Mouse (Mus musculus) bone marrow, adult 2 months (tissue): ENCODE measurements around the gene Map4k4. TPM values are rescaled to one million over a fixed set of nuclear protein-coding genes. Genes with fewer than 3 reads are reported as not detected.

ENCODE experiments used
- H3K27ac ChIP-seq: fragments of 200-500 bp; 2 replicates; pipeline ENCODE4 v1.5.1; 2012; ENCODE audit warnings: low read depth, mild to moderate bottlenecking, control low read depth, inconsistent platforms, low read length; ENCODE audit not compliant: control insufficient read depth, poor library complexity, insufficient read depth
- H3K4me1 ChIP-seq: fragments of 200-500 bp; 2 replicates; pipeline ENCODE4 v1.6.1; 2011; ENCODE audit warnings: low read length; ENCODE audit not compliant: control insufficient read depth, insufficient read depth
- H3K4me3 ChIP-seq: fragments of 200-500 bp; replicated peaks from 2 replicates; pipeline ENCODE3; 2011; ENCODE audit warnings: mild to moderate bottlenecking, low read depth, low read length, control low read depth; ENCODE audit not compliant: control insufficient read depth
- CTCF ChIP-seq: fragments of 200-500 bp; IDR thresholded peaks from 2 replicates; pipeline ENCODE4 v1.5.1; 2011; ENCODE audit warnings: low read length, control low read depth; ENCODE audit not compliant: control insufficient read depth, insufficient read depth
- POLR2A ChIP-seq: fragments of 200-500 bp; IDR thresholded peaks from 2 replicates; pipeline ENCODE4 v1.6.1; 2011; ENCODE audit warnings: low read depth, mild to moderate bottlenecking, control low read depth, low read length, borderline replicate concordance; ENCODE audit not compliant: control insufficient read depth
- WGBS: fragments of 180-500 bp; shearing (Covaris S2); methylation state at CpG from one replicate; pipeline ENCODE4 v1.1.7; 2018; 5-methylcytosine and 5-hydroxymethylcytosine counted together
- polyA plus RNA-seq: library from polyadenylated mRNA; stranded (reverse); fragments of >200 nt; gene quantifications from 2 replicates; pipeline ENCODE4 v1.2.4, GENCODE M21; 2011; ENCODE audit warnings: low replicate concordance; ENCODE audit not compliant: missing spikeins, insufficient read depth, insufficient read length

The Map4k4 gene
- polyA plus RNA-seq, 1 experiment, result 69.2 TPM

DNA sequence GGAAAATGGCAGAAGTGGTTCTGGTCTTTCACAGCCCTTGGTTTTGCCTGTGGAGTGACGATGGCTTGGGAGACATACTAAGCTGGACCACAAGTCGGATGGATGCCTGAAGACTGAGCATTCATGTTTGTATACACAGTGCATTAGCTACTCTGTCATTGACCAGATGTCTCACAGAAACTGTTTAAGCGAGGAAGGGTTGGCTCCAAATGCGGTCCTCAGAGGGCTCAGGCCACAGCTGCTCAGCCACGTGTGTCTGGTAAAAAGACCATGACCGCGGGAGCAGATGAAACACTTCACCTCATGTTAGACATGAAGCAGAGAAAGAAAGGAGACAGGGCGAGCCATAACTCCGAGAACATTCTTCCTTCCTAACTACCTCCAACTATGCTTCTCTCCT, 160.6 kb downstream of the Map4k4 start:
- Histone ChIP-seq H3K4me3 (no peak overlapping the region), H3K27ac (no peak overlapping the region), H3K4me1 (peaks cover 10% of the 10 kb centered on the region; the same call in 1 of the 2 replicates)
- TF ChIP-seq POLR2A (no peak), CTCF (no peak)
- 63% methylated on average over 9 of the region's 9 CpGs for WGBS

DNA sequence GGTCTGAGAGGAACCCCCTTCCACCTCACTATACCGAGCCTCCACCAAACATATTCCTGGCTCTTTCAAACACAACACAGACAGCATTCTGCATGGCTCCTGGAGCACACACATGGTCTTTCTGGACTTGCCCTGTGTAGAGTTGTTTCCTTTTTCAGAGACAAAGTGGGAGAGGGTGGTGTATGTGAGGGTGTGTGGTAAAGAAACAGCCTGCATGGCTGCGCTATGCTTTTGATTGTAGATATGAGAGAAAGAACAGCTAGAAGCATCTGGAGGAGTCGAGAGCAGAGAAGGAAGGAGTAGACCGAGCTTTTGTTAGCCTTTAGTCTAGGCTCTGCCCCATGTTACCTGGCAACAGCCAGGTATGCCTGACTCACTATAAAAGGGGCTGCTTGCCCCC, 162.7 kb downstream of the Map4k4 start:
- Histone ChIP-seq H3K4me1 (peaks cover 6% of the 10 kb centered on the region; the same call in 1 of the 2 replicates), H3K27ac (no peak overlapping the region), H3K4me3 (no peak overlapping the region)
- WGBS, result 64% methylated on average over 4 of the region's 4 CpGs
- TF ChIP-seq POLR2A, result no peak

DNA sequence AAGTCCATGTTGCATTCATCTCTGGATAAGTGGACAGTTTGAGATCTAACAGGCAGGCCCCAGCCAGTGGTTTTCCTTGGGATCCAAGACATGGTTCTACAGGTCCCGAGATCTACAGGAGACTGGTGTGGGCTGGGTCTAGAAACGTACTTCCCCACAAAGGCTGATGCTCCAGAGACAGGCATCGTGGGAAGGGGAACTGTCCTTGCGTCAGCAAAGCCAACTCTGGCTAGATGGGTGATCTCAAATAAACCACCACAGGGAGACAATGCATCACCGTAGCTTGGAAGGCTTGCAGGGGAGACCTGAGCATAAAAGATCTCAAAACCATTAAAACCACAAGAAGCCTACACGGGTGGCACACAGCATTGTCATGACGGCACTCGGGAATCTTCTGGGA, 163.8 kb downstream of the Map4k4 start:
- WGBS, result 48% methylated on average over 8 of the region's 8 CpGs
- no peak overlapping the region for H3K27ac ChIP-seq
- no peak for TF ChIP-seq POLR2A
- no peak for TF ChIP-seq CTCF
- no peaks in the 10 kb centered on the region; the same call in 1 of the 2 replicates for H3K4me1 ChIP-seq
- H3K4me3 ChIP-seq, result no peak overlapping the region

DNA sequence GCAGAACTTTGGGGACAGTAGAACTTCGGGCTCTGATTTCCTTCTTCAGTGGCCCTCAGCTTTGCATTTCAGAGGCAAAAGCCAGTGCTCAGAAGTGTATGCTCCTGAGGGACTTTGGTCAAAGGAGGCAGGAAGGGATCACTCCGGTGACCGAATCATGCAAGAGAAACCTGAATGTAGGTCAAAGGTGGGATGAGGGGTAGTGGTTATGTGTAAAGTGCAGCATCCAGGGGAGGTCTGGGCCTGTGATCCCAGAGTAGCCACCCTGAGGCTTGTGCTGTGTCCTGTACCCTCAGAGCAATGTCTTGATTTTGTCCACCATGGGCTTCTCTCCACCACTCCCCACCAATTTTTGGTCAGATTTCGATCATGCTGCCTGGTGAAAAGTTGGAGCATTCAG, 171.8 kb downstream of the Map4k4 start:
- no peaks in the 10 kb centered on the region for H3K4me1 ChIP-seq
- H3K27ac ChIP-seq, result no peak overlapping the region
- WGBS, result 76% methylated on average over 4 of the region's 4 CpGs
- no peak overlapping the region for H3K4me3 ChIP-seq
- TF ChIP-seq CTCF, result no peak
- no peak for TF ChIP-seq POLR2A

DNA sequence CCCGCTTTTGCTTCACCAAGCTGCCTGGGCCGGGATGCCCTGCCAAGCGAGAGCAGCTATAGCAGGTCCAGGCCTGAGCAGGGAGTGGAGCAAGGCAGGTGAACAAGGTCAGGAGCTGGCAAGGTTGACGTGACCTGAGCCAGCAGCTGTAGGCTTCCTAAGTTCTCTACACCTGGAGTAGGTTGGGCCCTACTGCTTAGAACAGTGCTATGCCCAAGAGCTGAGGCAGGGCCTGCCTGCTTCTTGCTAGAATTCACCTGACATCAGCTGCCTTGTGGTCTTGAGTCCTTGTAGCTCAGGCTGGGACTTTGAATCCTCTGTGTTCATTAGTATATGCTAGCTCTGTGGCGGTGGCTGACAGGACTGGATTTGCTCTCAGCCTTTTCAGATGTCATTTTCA, 173.1 kb downstream of the Map4k4 start, which contains the start of gene Il1r2:
Il1r2 (plus strand) TSS at position 301 of the 400 bp plus-strand sequence.
- Histone ChIP-seq H3K4me3 (no peak within 1 kb of the TSS), H3K4me1 (no peaks in the 10 kb centered on the region), H3K27ac (no peak within 1 kb of the TSS)
- 86% methylated on average over 5 of the region's 5 CpGs for WGBS
- no peak for TF ChIP-seq POLR2A
- TF ChIP-seq CTCF, result no peak

Other genes starting within 250 kb of the Map4k4 start
- gene Creg2, start 249.4 kb upstream of the Map4k4 start, polyA plus RNA-seq, result 0.25 TPM in 1 of 2 replicates, not detected in the other
- not detected in 2 replicates for gene Rfx8, start 179.9 kb upstream of the Map4k4 start, polyA plus RNA-seq
- not detected in 2 replicates for gene Gm3646, start 95.6 kb upstream of the Map4k4 start, polyA plus RNA-seq
- gene Il1r2, start 173.2 kb downstream of the Map4k4 start, polyA plus RNA-seq, result 10.6 and 36.8 TPM in 2 replicates